Mouse (Mus musculus) ES-Bruce4 (cell line): ENCODE results near the gene Fign. TPM values are rescaled to one million over a fixed set of nuclear protein-coding genes. Genes with fewer than 3 reads are reported as not detected.

Experiments
- H3K27ac ChIP-seq: 2 replicates; pipeline ENCODE4 v1.5.1; 2012; ENCODE audit warnings: low read length, inconsistent platforms; ENCODE audit not compliant: insufficient read depth
- H3K27me3 ChIP-seq: 2 replicates; pipeline ENCODE4 v1.6.1; 2012; ENCODE audit warnings: mild to moderate bottlenecking, low read length, inconsistent platforms; ENCODE audit not compliant: control insufficient read depth, poor library complexity, insufficient read depth, severe bottlenecking
- H3K36me3 ChIP-seq: 2 replicates; pipeline ENCODE4 v1.6.1; 2012; ENCODE audit warnings: inconsistent platforms, mild to moderate bottlenecking, low read length, moderate library complexity; ENCODE audit not compliant: control insufficient read depth, poor library complexity, insufficient read depth, severe bottlenecking
- H3K4me1 ChIP-seq: one replicate; pipeline ENCODE4 v1.8.1; 2011; ENCODE audit warnings: low read length; ENCODE audit not compliant: control insufficient read depth, insufficient read depth
- H3K4me3 ChIP-seq: 2 replicates; pipeline ENCODE4 v1.5.1; 2011; ENCODE audit warnings: low read depth, mild to moderate bottlenecking, low read length
- H3K9ac ChIP-seq: 2 replicates; pipeline ENCODE4 v1.6.1; 2012; ENCODE audit warnings: low read depth, mild to moderate bottlenecking, inconsistent platforms; ENCODE audit not compliant: poor library complexity, severe bottlenecking
- H3K9me3 ChIP-seq: replicated peaks from 2 replicates; pipeline ENCODE4 v1.6.1; 2012; ENCODE audit warnings: mild to moderate bottlenecking, low read length, inconsistent platforms; ENCODE audit not compliant: control insufficient read depth, poor library complexity, insufficient read depth, severe bottlenecking
- CTCF ChIP-seq: IDR thresholded peaks from one replicate; pipeline ENCODE4 v1.8.1; 2011; ENCODE audit warnings: low read depth, low read length
- EP300 ChIP-seq: IDR thresholded peaks from 2 replicates; pipeline ENCODE4 v1.6.1; 2011; ENCODE audit warnings: low read depth, low read length; ENCODE audit not compliant: insufficient read depth
- POLR2A ChIP-seq: IDR thresholded peaks from one replicate; pipeline ENCODE4 v1.8.1; 2011; ENCODE audit warnings: low read length; ENCODE audit not compliant: insufficient read depth
- polyA plus RNA-seq: library from polyadenylated mRNA; stranded (reverse); fragments of >200 nt; gene quantifications from 2 replicates; pipeline ENCODE4 v1.2.4, GENCODE M21; 2011; ENCODE audit warnings: low read depth; ENCODE audit not compliant: missing spikeins, insufficient read depth, insufficient read length

The Fign gene
- polyA plus RNA-seq, 1 experiment, result 4.7 TPM

DNA sequence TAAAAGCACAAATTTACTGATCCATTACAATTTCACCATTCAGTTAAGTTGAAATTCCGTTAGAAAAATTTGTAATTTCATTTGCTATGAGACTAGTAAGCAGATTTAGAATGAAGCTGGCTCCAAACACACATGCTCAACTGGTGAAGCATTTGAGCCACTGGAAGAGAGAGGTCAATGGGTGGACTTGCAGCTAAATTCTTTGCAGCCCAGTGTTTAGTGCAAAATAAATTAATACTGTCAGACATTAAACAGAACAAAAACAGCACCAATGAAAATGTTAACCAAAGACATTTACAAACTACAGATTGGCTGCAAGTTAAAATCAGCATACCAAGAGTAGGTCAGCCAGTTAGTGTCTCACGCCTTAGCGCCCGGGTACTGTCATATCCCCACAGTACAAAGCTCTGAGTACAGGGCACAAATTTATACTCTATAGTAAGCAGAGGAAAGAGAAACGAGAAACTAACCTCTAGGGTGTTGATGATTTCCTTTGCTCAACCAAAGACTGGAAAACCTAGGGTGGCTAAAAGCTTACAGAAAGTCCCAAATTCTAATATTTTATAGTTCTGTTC is 13.9 kb downstream of the Fign start:
- no peaks in the 10 kb centered on the region for H3K27me3 ChIP-seq
- H3K4me3 ChIP-seq, result no peak overlapping the region
- no peak overlapping the region for H3K27ac ChIP-seq
- H3K4me1 ChIP-seq, result no peaks in the 10 kb centered on the region
- no peak overlapping the region for H3K9ac ChIP-seq
- no peaks in the 10 kb centered on the region for H3K36me3 ChIP-seq
- H3K9me3 ChIP-seq, result no peaks in the 10 kb centered on the region
- no peak for TF ChIP-seq POLR2A
- no peak for TF ChIP-seq CTCF
- no peak for TF ChIP-seq EP300

DNA sequence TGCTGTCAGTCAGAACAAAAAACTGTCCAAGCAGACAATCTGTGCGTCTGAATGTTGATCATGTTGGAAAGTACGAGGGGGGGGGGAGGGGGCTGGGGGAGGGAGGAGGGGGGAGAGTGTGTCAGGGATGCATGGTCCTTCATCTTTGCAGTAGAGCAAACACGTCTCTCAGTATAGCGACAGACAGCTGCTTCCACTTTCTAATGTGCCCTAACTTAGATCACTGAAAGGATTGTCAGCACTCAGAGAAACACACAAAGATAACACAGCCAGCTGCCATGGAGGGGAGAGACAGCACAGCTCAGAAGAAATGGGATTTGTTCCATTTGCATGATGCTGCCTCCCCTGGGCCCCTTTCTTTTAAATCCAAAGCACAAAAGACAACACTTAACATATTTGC is 18.1 kb downstream of the Fign start:
- TF ChIP-seq EP300 (no peak), POLR2A (no peak), CTCF (no peak)
- H3K4me1 ChIP-seq, result no peaks in the 10 kb centered on the region
- H3K36me3 ChIP-seq, result no peaks in the 10 kb centered on the region
- no peaks in the 10 kb centered on the region for H3K27me3 ChIP-seq
- H3K4me3 ChIP-seq, result no peak overlapping the region
- H3K9ac ChIP-seq, result no peak overlapping the region
- no peak overlapping the region for H3K27ac ChIP-seq
- no peaks in the 10 kb centered on the region for H3K9me3 ChIP-seq

DNA sequence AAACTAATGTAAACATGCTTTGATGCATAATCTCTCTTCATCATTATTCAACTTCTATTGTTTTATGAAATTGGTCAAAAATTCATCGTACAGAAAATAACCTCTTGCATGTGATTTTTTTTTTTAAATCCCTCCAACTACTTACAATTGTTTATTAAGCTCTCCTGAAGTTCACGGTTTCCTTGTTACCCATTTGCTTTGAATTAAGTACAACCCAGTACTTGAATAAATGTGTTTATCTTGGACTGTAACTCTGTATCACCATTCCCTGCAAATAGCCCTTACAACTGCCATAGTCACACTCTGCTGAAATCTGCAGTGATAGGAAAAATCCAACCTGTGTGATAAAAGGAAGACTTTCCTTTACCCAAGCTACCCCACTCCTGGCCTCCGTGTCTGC is 19.3 kb downstream of the Fign start:
- Histone ChIP-seq H3K4me3 (no peak overlapping the region), H3K9me3 (no peaks in the 10 kb centered on the region), H3K27ac (no peak overlapping the region), H3K9ac (no peak overlapping the region), H3K27me3 (no peaks in the 10 kb centered on the region), H3K36me3 (no peaks in the 10 kb centered on the region), H3K4me1 (no peaks in the 10 kb centered on the region)
- no peak for TF ChIP-seq CTCF
- TF ChIP-seq POLR2A, result no peak
- TF ChIP-seq EP300, result no peak

DNA sequence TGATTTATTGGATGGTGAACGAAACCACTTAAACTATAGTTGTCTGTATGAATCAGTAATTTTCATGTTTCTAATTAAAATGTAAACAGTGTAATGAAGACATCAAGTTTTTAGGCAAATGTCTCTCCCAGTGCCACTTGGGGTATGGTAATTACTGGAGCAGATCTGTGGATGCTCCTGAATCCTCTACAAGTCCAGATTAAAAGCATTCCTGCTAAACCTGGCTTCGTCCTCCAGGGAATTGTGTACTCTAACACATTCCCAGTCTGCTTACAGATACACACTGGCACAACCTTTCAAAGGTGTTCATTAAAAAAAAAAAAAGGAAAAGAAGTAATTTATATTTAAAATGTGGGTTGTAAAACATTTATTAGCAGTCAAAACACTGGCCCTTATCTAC is 20.0 kb downstream of the Fign start:
- Histone ChIP-seq H3K4me3 (no peak overlapping the region), H3K9ac (no peak overlapping the region), H3K4me1 (no peaks in the 10 kb centered on the region), H3K27ac (no peak overlapping the region), H3K36me3 (no peaks in the 10 kb centered on the region), H3K9me3 (no peaks in the 10 kb centered on the region), H3K27me3 (no peaks in the 10 kb centered on the region)
- TF ChIP-seq EP300, result no peak
- TF ChIP-seq CTCF, result no peak
- TF ChIP-seq POLR2A, result no peak

DNA sequence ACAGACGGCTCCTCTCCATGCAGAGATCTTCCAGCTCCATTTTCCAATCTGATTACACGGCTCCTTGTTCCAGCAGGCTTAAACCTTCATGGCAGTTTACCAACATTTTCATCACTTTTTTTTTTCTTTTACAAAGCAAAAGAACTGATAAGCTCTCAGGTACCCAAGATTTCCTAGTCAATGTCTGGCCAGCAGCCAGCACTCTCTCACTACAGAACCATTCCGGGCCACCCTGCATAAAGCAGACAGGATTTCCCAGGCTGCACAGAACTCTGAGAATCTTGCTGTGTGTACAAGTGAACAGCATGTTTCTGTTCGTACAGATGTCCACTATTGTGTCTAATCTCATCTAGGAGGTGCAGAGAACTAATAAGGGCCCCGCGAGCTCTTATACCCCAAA is 22.0 kb downstream of the Fign start:
- H3K27ac ChIP-seq, result no peak overlapping the region

DNA sequence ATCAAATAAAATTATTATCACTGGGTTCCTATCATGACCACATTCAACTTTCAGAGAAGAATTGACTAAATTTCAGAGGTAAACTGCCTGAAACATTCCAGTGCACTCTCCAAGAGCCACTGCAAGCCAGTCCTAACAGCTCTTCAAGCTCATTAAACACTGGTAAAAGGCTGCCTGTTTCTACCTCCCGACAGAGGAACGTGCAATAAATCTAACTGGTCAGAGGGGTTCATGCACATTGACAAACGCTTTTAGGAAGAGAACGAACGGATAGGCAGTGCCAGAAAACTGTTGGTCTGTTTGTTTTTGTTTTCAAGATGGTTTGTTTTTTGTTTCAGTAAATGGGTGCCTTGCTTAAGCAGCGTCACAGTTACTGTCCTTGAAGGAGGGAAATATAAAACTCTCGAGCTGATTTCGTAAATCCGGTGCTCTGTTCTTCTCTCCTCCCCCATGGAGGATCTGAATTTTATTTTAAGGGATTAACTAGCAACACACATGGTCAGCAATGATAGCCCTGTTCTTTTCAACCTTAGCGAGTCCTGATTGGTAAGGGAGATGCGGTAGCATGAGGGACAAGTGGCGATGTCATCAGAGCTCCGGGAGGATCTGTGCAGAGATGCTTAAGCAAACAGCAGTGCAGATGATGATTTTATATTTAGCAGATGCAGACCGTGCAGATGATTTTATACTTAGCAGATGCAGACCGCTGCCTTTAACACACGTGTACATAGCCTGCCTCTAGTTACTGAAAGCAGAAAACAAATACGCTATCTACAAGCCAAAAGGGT is 23.0 kb downstream of the Fign start:
- Histone ChIP-seq H3K9ac (no peak overlapping the region), H3K27me3 (no peaks in the 10 kb centered on the region), H3K4me1 (no peaks in the 10 kb centered on the region), H3K36me3 (no peaks in the 10 kb centered on the region), H3K27ac (no peak overlapping the region), H3K4me3 (no peak overlapping the region), H3K9me3 (no peaks in the 10 kb centered on the region)
- TF ChIP-seq CTCF, result no peak
- TF ChIP-seq EP300, result no peak
- TF ChIP-seq POLR2A, result no peak

More for the DNA sequence above, 22.0 kb downstream of the Fign start:
- no peak overlapping the region for H3K4me3 ChIP-seq
- TF ChIP-seq POLR2A (no peak), EP300 (no peak), CTCF (no peak)
- H3K27me3 ChIP-seq, result no peaks in the 10 kb centered on the region
- no peaks in the 10 kb centered on the region for H3K9me3 ChIP-seq
- H3K36me3 ChIP-seq, result no peaks in the 10 kb centered on the region
- H3K9ac ChIP-seq, result no peak overlapping the region
- no peaks in the 10 kb centered on the region for H3K4me1 ChIP-seq
